Mouse (Mus musculus) stomach, embryonic 15.5 days (tissue): ENCODE results near the gene Sema4f. TPM values are rescaled to one million over a fixed set of nuclear protein-coding genes. Genes with fewer than 3 reads are reported as not detected.
A peak's percentile ranks its signal among the peaks of the same experiment; 100 is the strongest.

Experiments used
- ATAC-seq: fragments of 200-750 bp; cut with Nextera tagmentation; 2 replicates; pipeline ENCODE4 v1.8.0; 2017; ENCODE audit warnings: low read depth, moderate number of reproducible peaks, moderate TSS enrichment; ENCODE audit not compliant: insufficient read depth, low FRiP score
- H3K27ac ChIP-seq: fragments of 300-500 bp; sonication (generic); 2 replicates; pipeline ENCODE4 v1.5.1; 2015; ENCODE audit warnings: mild to moderate bottlenecking, inconsistent platforms
- H3K27me3 ChIP-seq: fragments of 300-500 bp; sonication (generic); replicated peaks from 2 replicates; pipeline ENCODE4 v1.6.1; 2015; ENCODE audit warnings: inconsistent platforms
- H3K36me3 ChIP-seq: fragments of 300-500 bp; sonication (generic); 2 replicates; pipeline ENCODE4 v1.6.1; 2015; ENCODE audit warnings: inconsistent platforms
- H3K4me1 ChIP-seq: fragments of 300-500 bp; sonication (generic); 2 replicates; pipeline ENCODE4 v1.6.1; 2015; ENCODE audit warnings: inconsistent platforms
- H3K4me2 ChIP-seq: fragments of 300-500 bp; sonication (generic); 2 replicates; pipeline ENCODE4 v1.6.1; 2015; ENCODE audit warnings: mild to moderate bottlenecking, inconsistent platforms
- H3K4me3 ChIP-seq: fragments of 300-500 bp; sonication (generic); replicated peaks from 2 replicates; pipeline ENCODE4 v1.5.1; 2015; ENCODE audit warnings: inconsistent platforms
- H3K9ac ChIP-seq: fragments of 300-500 bp; sonication (generic); 2 replicates; pipeline ENCODE4 v1.6.1; 2015; ENCODE audit warnings: inconsistent platforms
- H3K9me3 ChIP-seq: fragments of 300-500 bp; sonication (generic); 2 replicates; pipeline ENCODE4 v1.6.1; 2016; ENCODE audit warnings: inconsistent platforms
- WGBS: fragments of 180-500 bp; shearing (Covaris S2); methylation state at CpG from one replicate; pipeline ENCODE4 v1.1.7; 2015; 5-methylcytosine and 5-hydroxymethylcytosine counted together
- polyA plus RNA-seq: library from polyadenylated mRNA; unstranded; fragments of >200 nt; fragmentation: Nextera tagmentation; extraction: Ambion mirVana; gene quantifications from 2 replicates; pipeline ENCODE4 v1.2.1, GENCODE M21; 2015

Gene Sema4f
- polyA plus RNA-seq, 1 experiment from 2014 or later, result 2.1 TPM

- ATAC-seq, result no peak
- Histone ChIP-seq H3K27me3 (no peaks in the 10 kb centered on the region), H3K4me1 (no peaks in the 10 kb centered on the region), H3K4me2 (no peak overlapping the region), H3K27ac (no peak overlapping the region), H3K9me3 (no peaks in the 10 kb centered on the region), H3K9ac (no peak overlapping the region), H3K36me3 (no peaks in the 10 kb centered on the region), H3K4me3 (no peak overlapping the region)
- 81% methylated on average over 7 of the region's 7 CpGs for WGBS
These were observed 13.0 kb downstream of the Sema4f start for GRCm38 (mm10) chr6:82926528-82926927.

GRCm38 (mm10) chr6:82926106-82926505 is 13.5 kb downstream of the Sema4f start:
- Histone ChIP-seq H3K9me3 (no peaks in the 10 kb centered on the region), H3K4me2 (no peak overlapping the region), H3K4me1 (no peaks in the 10 kb centered on the region), H3K27ac (no peak overlapping the region), H3K4me3 (no peak overlapping the region), H3K9ac (no peak overlapping the region), H3K36me3 (no peaks in the 10 kb centered on the region), H3K27me3 (no peaks in the 10 kb centered on the region)
- ATAC-seq, result no peak
- WGBS, result 72% methylated on average over 10 of the region's 10 CpGs

GRCm38 (mm10) chr6:82925005-82925404 is 14.6 kb downstream of the Sema4f start:
- no peak overlapping the region for H3K27ac ChIP-seq
- WGBS, result 59% methylated on average over 3 of the region's 3 CpGs
- no peak overlapping the region for H3K4me2 ChIP-seq
- H3K27me3 ChIP-seq, result no peaks in the 10 kb centered on the region
- no peak overlapping the region for H3K9ac ChIP-seq
- H3K36me3 ChIP-seq, result no peaks in the 10 kb centered on the region
- no peaks in the 10 kb centered on the region for H3K4me1 ChIP-seq
- no peak for ATAC-seq
- H3K4me3 ChIP-seq, result no peak overlapping the region
- H3K9me3 ChIP-seq, result no peaks in the 10 kb centered on the region

- no peak overlapping the region for H3K4me3 ChIP-seq
- no peaks in the 10 kb centered on the region for H3K9me3 ChIP-seq
- no peaks in the 10 kb centered on the region for H3K36me3 ChIP-seq
- H3K4me2 ChIP-seq, result no peak overlapping the region
- 69% methylated on average over 9 of the region's 9 CpGs for WGBS
- H3K9ac ChIP-seq, result no peak overlapping the region
- no peak for ATAC-seq
- no peaks in the 10 kb centered on the region for H3K27me3 ChIP-seq
- H3K27ac ChIP-seq, result no peak overlapping the region
- no peaks in the 10 kb centered on the region for H3K4me1 ChIP-seq
These were observed 17.9 kb downstream of the Sema4f start for GRCm38 (mm10) chr6:82921426-82922224.

GRCm38 (mm10) chr6:82919520-82919919 is 20.0 kb downstream of the Sema4f start:
- Histone ChIP-seq H3K27ac (no peak overlapping the region), H3K4me1 (no peaks in the 10 kb centered on the region), H3K9ac (no peak overlapping the region), H3K9me3 (no peaks in the 10 kb centered on the region), H3K36me3 (no peaks in the 10 kb centered on the region), H3K4me2 (no peak overlapping the region), H3K27me3 (no peaks in the 10 kb centered on the region), H3K4me3 (no peak overlapping the region)
- 58% methylated on average over 8 of the region's 8 CpGs for WGBS
- ATAC-seq, result no peak

GRCm38 (mm10) chr6:82918371-82918770 is 21.2 kb downstream of the Sema4f start:
- Histone ChIP-seq H3K9ac (no peak overlapping the region), H3K27me3 (no peaks in the 10 kb centered on the region), H3K36me3 (no peaks in the 10 kb centered on the region), H3K9me3 (no peaks in the 10 kb centered on the region), H3K4me2 (no peak overlapping the region), H3K4me1 (no peaks in the 10 kb centered on the region), H3K27ac (no peak overlapping the region), H3K4me3 (no peak overlapping the region)
- no peak for ATAC-seq
- WGBS, result 76% methylated on average over 14 of the region's 14 CpGs

- ATAC-seq, result 0 out of 2 replicates have a peak, but pooled peaks have one; percentile 5
- Histone ChIP-seq H3K4me2 (no peak overlapping the region), H3K4me3 (no peak overlapping the region), H3K36me3 (no peaks in the 10 kb centered on the region), H3K27me3 (no peaks in the 10 kb centered on the region), H3K27ac (no peak overlapping the region), H3K4me1 (no peaks in the 10 kb centered on the region), H3K9me3 (no peaks in the 10 kb centered on the region), H3K9ac (no peak overlapping the region)
- 14% methylated on average over 8 of the region's 8 CpGs for WGBS
These were observed 21.8 kb downstream of the Sema4f start for GRCm38 (mm10) chr6:82917778-82918129.

- 71% methylated on average over 26 of the region's 26 CpGs for WGBS
- no peak overlapping the region for H3K9ac ChIP-seq
- H3K4me2 ChIP-seq, result no peak overlapping the region
- H3K4me3 ChIP-seq, result no peak overlapping the region
- no peaks in the 10 kb centered on the region for H3K36me3 ChIP-seq
- ATAC-seq, result peak; percentile 10; the same call in 1 of the 2 replicates
- no peaks in the 10 kb centered on the region for H3K9me3 ChIP-seq
- H3K27me3 ChIP-seq, result no peaks in the 10 kb centered on the region
- H3K27ac ChIP-seq, result no peak overlapping the region
- H3K4me1 ChIP-seq, result no peaks in the 10 kb centered on the region
These were observed 22.3 kb downstream of the Sema4f start for GRCm38 (mm10) chr6:82917076-82917777.

GRCm38 (mm10) chr6:82916459-82916858 is 23.1 kb downstream of the Sema4f start:
- Histone ChIP-seq H3K27ac (no peak overlapping the region), H3K9me3 (no peaks in the 10 kb centered on the region), H3K9ac (no peak overlapping the region), H3K4me1 (no peaks in the 10 kb centered on the region), H3K36me3 (no peaks in the 10 kb centered on the region), H3K4me2 (no peak overlapping the region), H3K4me3 (no peak overlapping the region), H3K27me3 (no peaks in the 10 kb centered on the region)
- WGBS, result 85% methylated on average over 4 of the region's 4 CpGs
- ATAC-seq, result no peak

GRCm38 (mm10) chr6:82915889-82916288 is 23.7 kb downstream of the Sema4f start:
- no peak for ATAC-seq
- H3K4me2 ChIP-seq, result no peak overlapping the region
- no peaks in the 10 kb centered on the region for H3K36me3 ChIP-seq
- H3K4me1 ChIP-seq, result no peaks in the 10 kb centered on the region
- H3K9ac ChIP-seq, result no peak overlapping the region
- 17% methylated on average over 3 of the region's 3 CpGs for WGBS
- H3K27me3 ChIP-seq, result no peaks in the 10 kb centered on the region
- H3K27ac ChIP-seq, result no peak overlapping the region
- H3K4me3 ChIP-seq, result no peak overlapping the region
- no peaks in the 10 kb centered on the region for H3K9me3 ChIP-seq

- H3K4me3 ChIP-seq, result no peak overlapping the region
- H3K9ac ChIP-seq, result no peak overlapping the region
- H3K27me3 ChIP-seq, result no peaks in the 10 kb centered on the region
- H3K4me2 ChIP-seq, result no peak overlapping the region
- H3K9me3 ChIP-seq, result no peaks in the 10 kb centered on the region
- ATAC-seq, result no peak
- H3K27ac ChIP-seq, result no peak overlapping the region
- WGBS, result 74% methylated on average over 28 of the region's 28 CpGs
- H3K4me1 ChIP-seq, result no peaks in the 10 kb centered on the region
- no peaks in the 10 kb centered on the region for H3K36me3 ChIP-seq
These were observed 26.0 kb downstream of the Sema4f start for GRCm38 (mm10) chr6:82913336-82914247.

GRCm38 (mm10) chr6:82911303-82911702 is 28.3 kb downstream of the Sema4f start:
- no peak overlapping the region for H3K27ac ChIP-seq
- no peaks in the 10 kb centered on the region for H3K9me3 ChIP-seq
- no peaks in the 10 kb centered on the region for H3K36me3 ChIP-seq
- ATAC-seq, result no peak
- no peak overlapping the region for H3K4me2 ChIP-seq
- H3K4me1 ChIP-seq, result no peaks in the 10 kb centered on the region
- H3K9ac ChIP-seq, result no peak overlapping the region
- 87% methylated on average over 5 of the region's 5 CpGs for whole genome bisulfite sequencing
- no peaks in the 10 kb centered on the region for H3K27me3 ChIP-seq
- no peak overlapping the region for H3K4me3 ChIP-seq
